Mouse (Mus musculus): ENCODE results near the gene Golga7b.

- no peak for TF ChIP-seq POLR2A (IDR thresholded peaks at IDR 0.05; ENCODE audit: low read depth, low read length)
- no peak for TF ChIP-seq CTCF (IDR thresholded peaks at IDR 0.05; ENCODE audit: borderline replicate concordance, insufficient read depth, low read length)
These were observed 748 bp upstream of the Golga7b start for GRCm38 (mm10) chr19:42246626-42247025.

Measured in embryonic fibroblast, embryonic 13.5 days (primary cell).